Mouse (Mus musculus) ES-Bruce4 (cell line): ENCODE results near the gene Erich3.

Source experiments
- CTCF ChIP-seq: IDR thresholded peaks from one replicate; pipeline ENCODE4 v1.8.1; 2011; ENCODE audit warnings: low read depth, low read length
- EP300 ChIP-seq: IDR thresholded peaks from 2 replicates; pipeline ENCODE4 v1.6.1; 2011; ENCODE audit warnings: low read depth, low read length; ENCODE audit not compliant: insufficient read depth
- POLR2A ChIP-seq: IDR thresholded peaks from one replicate; pipeline ENCODE4 v1.8.1; 2011; ENCODE audit warnings: low read length; ENCODE audit not compliant: insufficient read depth

DNA sequence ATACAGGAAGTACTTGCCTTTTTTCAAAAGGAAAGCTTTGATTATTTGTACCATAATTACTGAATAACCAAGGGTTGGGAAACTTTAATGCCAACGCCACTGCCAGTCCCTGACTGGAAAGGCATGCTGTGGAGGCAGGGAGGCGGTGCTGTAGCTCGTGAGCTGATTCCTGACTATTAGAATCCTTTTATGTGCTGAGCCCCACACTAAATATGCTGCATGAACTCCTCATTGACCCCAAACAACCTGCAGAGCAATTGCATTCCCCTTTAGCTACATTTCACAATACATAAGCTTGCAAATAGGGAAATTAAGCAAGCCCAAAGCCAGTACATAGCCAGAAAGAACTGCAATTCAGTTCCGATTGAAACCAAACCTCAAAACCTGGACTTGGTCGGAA, 77.8 kb downstream of the Erich3 start:
- TF ChIP-seq EP300: no peak
- no peak for TF ChIP-seq POLR2A
- no peak for TF ChIP-seq CTCF
